Mouse (Mus musculus): ENCODE data around the gene Foxp1. TPM values are rescaled to one million over a fixed set of nuclear protein-coding genes. Genes with fewer than 3 reads are reported as not detected.

Foxp1 gene
- total and polyA plus RNA-seq, 2 experiments from 2014 or later = 112 to 167 TPM

DNA sequence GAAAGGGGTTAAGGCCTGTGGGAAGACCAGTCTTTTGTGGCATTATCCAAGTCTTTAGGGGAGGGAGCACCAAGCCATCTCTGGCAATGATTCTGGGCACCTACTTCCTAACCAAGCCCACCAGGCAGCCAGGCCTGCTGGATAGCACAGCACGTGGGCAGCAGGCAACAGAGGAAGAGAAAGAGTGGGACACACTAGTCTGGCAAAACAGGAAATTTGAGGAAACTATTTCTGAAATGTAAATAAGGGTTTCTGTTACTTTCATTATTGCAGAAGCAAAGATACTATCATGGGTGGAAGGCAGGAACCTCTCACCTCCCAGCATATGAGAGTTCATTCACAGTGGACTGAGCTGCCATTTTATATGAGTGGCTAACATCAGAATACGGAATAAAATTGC lies 121.3 kb downstream of the Foxp1 start:
- H3K4me2 ChIP-seq (ENCODE audit: low read depth) = no peak overlapping the region
- DNase-seq (no peak), ATAC-seq (no peak)
- no peaks in the 10 kb centered on the region for H3K27me3 ChIP-seq (ENCODE audit: insufficient read depth, low read length)
- no peak for TF ChIP-seq CTCF (IDR thresholded peaks at IDR 0.05; ENCODE audit: low read depth)
- no peak overlapping the region for H3K4me3 ChIP-seq (ENCODE audit: low read depth, low read length)
- no peaks in the 10 kb centered on the region for H3K36me3 ChIP-seq (ENCODE audit: insufficient read depth)
- H3K9me3 ChIP-seq (ENCODE audit: low read length) = no peaks in the 10 kb centered on the region
- no peaks in the 10 kb centered on the region for H3K4me1 ChIP-seq (ENCODE audit: insufficient read depth)
- H3K27ac ChIP-seq (ENCODE audit: low read depth, low read length) = no peak overlapping the region
- WGBS = 47% methylated on average over 2 of the region's 2 CpGs
- H3K9ac ChIP-seq = no peak overlapping the region

GRCm38 (mm10) chr6:99395745-99396144 lies 126.8 kb downstream of the Foxp1 start:
- Histone ChIP-seq H3K4me1 (ENCODE audit: insufficient read depth) (0 out of 2 replicates have a peak, but pooled peaks cover 3% of the 10 kb centered on the region), H3K27me3 (ENCODE audit: insufficient read depth, low read length) (no peaks in the 10 kb centered on the region), H3K4me2 (ENCODE audit: low read depth) (no peak overlapping the region), H3K36me3 (ENCODE audit: insufficient read depth) (no peaks in the 10 kb centered on the region), H3K4me3 (ENCODE audit: low read depth, low read length) (no peak overlapping the region), H3K27ac (ENCODE audit: low read depth, low read length) (no peak overlapping the region), H3K9me3 (ENCODE audit: low read length) (no peaks in the 10 kb centered on the region), H3K9ac (no peak overlapping the region)
- DNase-seq (no peak), ATAC-seq (no peak)
- 40% methylated on average over 12 of the region's 12 CpGs for WGBS
- no peak for TF ChIP-seq CTCF (IDR thresholded peaks at IDR 0.05; ENCODE audit: low read depth)

GRCm38 (mm10) chr6:99394801-99395200 lies 127.7 kb downstream of the Foxp1 start:
- H3K27ac ChIP-seq (ENCODE audit: low read depth, low read length) = no peak overlapping the region
- no peaks in the 10 kb centered on the region for H3K36me3 ChIP-seq (ENCODE audit: insufficient read depth)
- H3K9ac ChIP-seq = no peak overlapping the region
- no peak for TF ChIP-seq CTCF (IDR thresholded peaks at IDR 0.05; ENCODE audit: low read depth)
- 0 out of 2 replicates have a peak, but pooled peaks cover 3% of the 10 kb centered on the region for H3K4me1 ChIP-seq (ENCODE audit: insufficient read depth)
- no peak overlapping the region for H3K4me3 ChIP-seq (ENCODE audit: low read depth, low read length)
- no peaks in the 10 kb centered on the region for H3K27me3 ChIP-seq (ENCODE audit: insufficient read depth, low read length)
- no peak for DNase-seq
- no peak for ATAC-seq
- no peaks in the 10 kb centered on the region for H3K9me3 ChIP-seq (ENCODE audit: low read length)
- no peak overlapping the region for H3K4me2 ChIP-seq (ENCODE audit: low read depth)
- WGBS = 69% methylated on average over 5 of the region's 5 CpGs

DNA sequence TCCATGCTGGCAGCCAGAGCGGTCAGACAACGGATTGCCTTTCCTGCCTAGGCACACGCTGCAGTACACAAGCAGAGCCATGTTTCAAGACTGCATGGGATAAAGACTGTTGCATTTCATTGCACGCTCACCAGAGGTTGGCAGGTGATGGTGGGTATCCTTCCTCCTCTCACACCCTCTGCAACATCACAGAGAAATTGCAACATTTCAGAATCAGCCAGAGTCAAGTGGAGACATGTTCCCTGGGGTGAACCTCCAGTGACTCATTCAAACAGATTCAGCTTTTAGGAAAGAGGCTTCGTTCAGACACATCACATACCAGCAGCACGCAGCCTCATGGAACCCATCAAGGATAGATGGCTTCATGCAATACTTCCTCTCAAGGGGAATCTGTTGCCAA lies 130.0 kb downstream of the Foxp1 start:
- H3K27ac ChIP-seq (ENCODE audit: low read depth, low read length) = no peak overlapping the region
- ATAC-seq (no peak), DNase-seq (no peak)
- H3K9ac ChIP-seq = no peak overlapping the region
- H3K4me3 ChIP-seq (ENCODE audit: low read depth, low read length) = no peak overlapping the region
- no peak overlapping the region for H3K4me2 ChIP-seq (ENCODE audit: low read depth)
- no peak for TF ChIP-seq CTCF (IDR thresholded peaks at IDR 0.05; ENCODE audit: low read depth)
- WGBS = 97% methylated on average over 6 of the region's 6 CpGs
- H3K4me1 ChIP-seq (ENCODE audit: insufficient read depth) = 0 out of 2 replicates have a peak, but pooled peaks cover 5% of the 10 kb centered on the region
- no peaks in the 10 kb centered on the region for H3K27me3 ChIP-seq (ENCODE audit: insufficient read depth, low read length)
- no peaks in the 10 kb centered on the region for H3K36me3 ChIP-seq (ENCODE audit: insufficient read depth)
- no peaks in the 10 kb centered on the region for H3K9me3 ChIP-seq (ENCODE audit: low read length)

DNA sequence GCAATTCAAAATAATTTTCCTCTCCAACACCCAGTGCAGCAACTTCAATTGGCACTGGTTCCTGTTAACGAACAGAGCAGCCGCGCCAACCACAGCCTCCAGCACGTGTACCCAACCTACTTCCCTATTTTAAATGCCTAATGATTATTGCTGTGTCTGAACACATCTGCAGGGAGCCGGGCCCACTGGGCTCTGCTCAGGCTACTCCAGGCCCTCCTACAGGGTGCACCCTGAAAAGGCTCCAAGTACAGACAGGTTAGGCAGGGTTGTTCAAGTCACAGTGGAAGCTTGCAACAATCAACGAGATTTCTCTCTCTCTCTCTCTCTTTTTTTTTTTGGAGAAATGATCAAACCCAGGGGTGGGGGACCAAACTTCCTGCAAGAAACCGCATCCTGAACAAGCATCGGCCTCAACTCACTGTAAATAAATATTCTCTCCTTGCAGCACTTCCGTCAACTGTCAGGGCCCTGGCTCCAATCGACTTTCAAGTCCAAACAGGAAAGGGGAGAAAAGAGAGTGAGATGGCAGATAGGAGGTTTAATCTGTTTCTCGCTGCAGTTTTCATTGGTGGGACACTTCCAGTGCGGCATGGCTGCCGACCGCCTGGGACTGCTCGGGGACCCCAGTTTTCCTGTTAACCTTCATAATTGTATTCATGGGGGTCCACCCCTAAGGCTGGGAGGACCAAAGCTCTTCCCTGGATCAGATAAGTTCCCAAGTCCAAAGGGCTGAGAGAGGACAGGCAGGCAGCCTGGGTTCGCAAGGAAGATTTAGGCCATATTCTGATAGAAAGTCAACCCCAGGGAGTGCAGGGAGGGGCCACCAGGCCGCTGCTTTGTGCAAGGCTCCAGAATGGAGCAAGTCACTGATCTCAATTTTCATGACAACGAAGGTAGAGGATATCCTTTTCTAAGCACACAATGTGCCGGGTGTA lies 133.5 kb downstream of the Foxp1 start:
- Histone ChIP-seq H3K9me3 (ENCODE audit: low read length) (no peaks in the 10 kb centered on the region), H3K4me3 (ENCODE audit: low read depth, low read length) (no peak overlapping the region), H3K27me3 (ENCODE audit: insufficient read depth, low read length) (no peaks in the 10 kb centered on the region), H3K9ac (no peak overlapping the region), H3K27ac (ENCODE audit: low read depth, low read length) (0 out of 2 replicates have a peak overlapping the region, but pooled peaks have one; percentile 45), H3K36me3 (ENCODE audit: insufficient read depth) (no peaks in the 10 kb centered on the region), H3K4me2 (ENCODE audit: low read depth) (no peak overlapping the region), H3K4me1 (ENCODE audit: insufficient read depth) (0 out of 2 replicates have a peak, but pooled peaks cover 3% of the 10 kb centered on the region)
- TF ChIP-seq CTCF (IDR thresholded peaks at IDR 0.05; ENCODE audit: low read depth) = no peak
- WGBS = 64% methylated on average over 19 of the region's 19 CpGs
- no peak for ATAC-seq
- no peak for DNase-seq

GRCm38 (mm10) chr6:99388023-99388422 lies 134.5 kb downstream of the Foxp1 start:
- no peak for ATAC-seq
- no peak overlapping the region for H3K4me2 ChIP-seq (ENCODE audit: low read depth)
- H3K9me3 ChIP-seq (ENCODE audit: low read length) = no peaks in the 10 kb centered on the region
- H3K4me3 ChIP-seq (ENCODE audit: low read depth, low read length) = no peak overlapping the region
- H3K27ac ChIP-seq (ENCODE audit: low read depth, low read length) = no peak overlapping the region
- 97% methylated on average over 5 of the region's 5 CpGs for WGBS
- DNase-seq = no peak
- no peaks in the 10 kb centered on the region for H3K27me3 ChIP-seq (ENCODE audit: insufficient read depth, low read length)
- no peaks in the 10 kb centered on the region for H3K36me3 ChIP-seq (ENCODE audit: insufficient read depth)
- no peak for TF ChIP-seq CTCF (IDR thresholded peaks at IDR 0.05; ENCODE audit: low read depth)
- 0 out of 2 replicates have a peak, but pooled peaks cover 7% of the 10 kb centered on the region for H3K4me1 ChIP-seq (ENCODE audit: insufficient read depth)
- no peak overlapping the region for H3K9ac ChIP-seq

- no peak overlapping the region for H3K4me2 ChIP-seq (ENCODE audit: low read depth)
- H3K9ac ChIP-seq = no peak overlapping the region
- H3K4me1 ChIP-seq (ENCODE audit: insufficient read depth) = 0 out of 2 replicates have a peak, but pooled peaks cover 7% of the 10 kb centered on the region
- ATAC-seq (no peak), DNase-seq (no peak)
- H3K27me3 ChIP-seq (ENCODE audit: insufficient read depth, low read length) = no peaks in the 10 kb centered on the region
- H3K27ac ChIP-seq (ENCODE audit: low read depth, low read length) = no peak overlapping the region
- H3K36me3 ChIP-seq (ENCODE audit: insufficient read depth) = no peaks in the 10 kb centered on the region
- H3K9me3 ChIP-seq (ENCODE audit: low read length) = no peaks in the 10 kb centered on the region
- peak; percentile 37 for TF ChIP-seq CTCF (IDR thresholded peaks at IDR 0.05; ENCODE audit: low read depth)
- WGBS = 71% methylated on average over 2 of the region's 2 CpGs
- no peak overlapping the region for H3K4me3 ChIP-seq (ENCODE audit: low read depth, low read length)
These were observed 137.4 kb downstream of the Foxp1 start for GRCm38 (mm10) chr6:99385059-99385604.
